Mouse (Mus musculus) urinary bladder, postnatal 10 days (tissue): Measurements from ENCODE around the gene Tm9sf1.

Experiments used
- DNase-seq: peaks from one replicate; pipeline ENCODE4 v3.0.0; 2022; ENCODE audit warnings: low spot score

Gene Tm9sf1

DNA sequence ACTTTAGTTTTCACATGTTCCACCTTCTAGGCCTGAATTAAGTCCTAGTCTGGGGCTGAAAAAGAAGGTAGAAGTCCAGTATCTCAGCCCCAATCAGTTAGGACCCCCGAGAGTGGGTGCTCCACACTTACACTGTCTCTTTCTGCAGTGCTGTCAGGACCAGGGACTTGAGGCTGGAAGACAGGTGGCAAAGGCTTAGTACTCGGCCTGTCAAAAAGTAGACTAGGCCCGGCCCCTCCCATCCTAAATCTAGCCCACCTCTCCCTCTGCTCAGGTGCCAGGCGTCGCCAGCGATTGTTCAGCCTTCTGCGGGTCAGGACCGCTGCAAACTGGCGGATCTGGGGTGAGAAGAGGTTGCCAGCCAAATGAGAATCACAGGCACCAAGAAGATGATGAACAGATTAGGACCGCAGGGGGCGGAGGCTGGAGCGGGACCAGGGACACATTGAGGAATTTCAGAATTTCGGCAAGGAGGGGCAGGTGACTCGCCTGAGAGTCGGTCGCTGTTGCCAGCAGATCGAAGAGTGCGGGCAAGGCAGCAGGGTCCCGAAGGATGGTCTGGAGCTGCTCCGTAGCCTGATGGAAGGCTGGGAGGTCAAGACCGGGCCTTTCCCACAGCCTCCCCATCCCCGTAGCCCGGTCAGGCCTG lies 8.6 kb downstream of the Tm9sf1 start:
- no peak for DNase-seq

DNA sequence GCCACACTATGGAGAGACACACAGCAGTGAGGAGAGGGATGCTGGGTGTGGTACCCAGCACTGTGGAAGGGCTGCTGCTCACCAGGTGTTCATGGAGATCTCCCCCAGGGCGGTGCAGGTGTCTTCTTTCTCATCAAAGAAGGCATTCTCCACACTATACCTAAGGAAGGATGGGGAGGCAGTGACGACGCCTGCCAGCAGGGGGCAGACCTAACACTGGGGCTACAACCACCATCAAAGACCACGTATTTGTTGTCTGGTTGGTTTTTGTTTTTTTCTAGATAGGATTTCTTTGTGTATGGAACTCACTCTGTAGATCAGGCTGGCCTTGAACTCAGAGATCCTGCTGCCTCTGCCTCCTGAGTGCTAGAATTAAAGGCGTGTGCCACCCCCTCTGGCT lies 14.3 kb downstream of the Tm9sf1 start:
- DNase-seq, result no peak

DNA sequence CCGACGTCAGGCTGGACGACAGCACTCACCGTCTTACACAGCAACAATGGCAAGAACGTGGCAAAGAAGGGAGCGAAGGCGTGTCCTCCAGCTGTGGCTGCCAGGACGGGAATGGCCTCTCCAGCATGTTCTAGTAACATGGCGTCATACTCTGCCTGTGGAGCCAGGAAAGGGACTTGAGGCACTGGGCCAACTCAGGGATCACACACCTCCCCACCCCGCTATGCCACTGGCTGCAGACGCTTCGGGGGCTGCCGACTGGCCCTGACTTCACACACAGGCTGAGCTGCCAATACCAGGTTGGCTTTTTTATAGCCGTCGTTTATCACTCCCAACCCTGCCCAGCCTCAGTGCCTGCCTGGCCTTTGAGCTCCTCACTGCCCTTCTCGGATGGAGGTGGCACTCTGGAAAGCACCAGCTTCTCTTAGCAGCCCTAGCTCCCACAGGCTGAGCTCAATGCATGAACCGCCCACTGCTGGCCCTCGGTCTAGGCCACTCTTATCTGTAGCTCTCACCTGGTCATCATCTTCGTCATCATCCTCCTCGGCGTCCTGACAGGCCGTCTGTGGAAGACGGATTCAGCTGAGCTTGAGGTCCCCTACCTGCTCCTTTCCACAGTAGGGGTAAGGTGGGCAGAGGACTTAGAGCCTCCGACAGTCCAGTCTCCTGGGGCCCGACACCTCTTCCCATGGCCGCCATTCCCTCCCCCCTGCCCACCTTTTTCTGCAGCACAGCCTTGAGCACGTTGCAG lies 15.4 kb downstream of the Tm9sf1 start:
- no peak for DNase-seq

DNA sequence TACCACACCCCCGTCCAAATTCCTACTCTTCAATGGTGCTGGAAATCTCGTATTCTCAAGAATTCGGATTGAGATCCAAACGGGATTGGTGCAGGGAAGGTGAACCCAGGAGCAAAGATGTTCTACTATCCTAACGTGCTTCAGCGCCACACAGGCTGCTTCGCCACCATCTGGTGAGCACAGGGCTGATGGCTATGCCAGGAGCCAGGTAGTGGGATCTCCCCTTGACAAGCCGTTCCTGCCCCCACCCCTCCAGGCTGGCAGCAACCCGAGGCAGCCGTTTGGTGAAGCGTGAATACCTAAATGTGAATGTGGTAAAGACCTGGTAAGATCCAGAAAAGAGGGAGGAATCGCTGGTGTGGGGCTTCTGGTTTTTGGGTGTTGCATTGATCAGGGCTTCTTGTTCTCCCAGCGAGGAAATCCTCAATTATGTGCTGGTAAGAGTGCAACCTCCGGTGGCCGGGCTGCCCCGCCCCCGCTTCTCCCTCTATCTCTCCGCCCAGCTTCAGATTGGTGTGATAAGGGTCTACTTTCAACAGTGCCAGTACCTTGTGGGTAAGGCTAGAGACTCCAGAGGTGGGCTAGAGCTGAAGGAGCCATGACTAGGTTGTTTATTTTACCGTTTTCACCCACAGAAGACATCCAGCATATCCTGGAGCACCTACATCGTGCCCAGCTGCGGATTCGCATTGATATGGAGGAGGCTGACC lies 25.0 kb downstream of the Tm9sf1 start:
- DNase-seq, result no peak

DNA sequence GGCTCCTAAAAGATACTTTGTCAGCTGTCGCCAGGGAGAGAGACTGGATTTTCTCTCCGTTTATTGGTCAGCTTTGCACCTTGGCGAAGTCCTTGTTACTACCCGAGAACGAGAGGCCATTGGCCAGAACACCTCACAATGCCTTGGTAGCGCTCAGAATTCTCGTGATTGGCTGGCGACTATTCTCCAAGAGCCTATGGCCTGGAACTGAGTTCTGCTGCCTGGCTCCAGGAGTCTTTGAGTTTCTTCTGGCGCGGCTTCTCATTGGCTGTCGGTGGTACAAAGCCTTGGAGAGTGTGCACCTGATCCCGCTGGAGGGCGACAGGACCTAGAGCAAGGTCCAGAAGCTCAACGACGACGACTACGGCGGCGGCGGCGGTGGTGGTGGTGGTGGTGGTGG lies 25.8 kb downstream of the Tm9sf1 start, which contains the start of gene Rec8:
Gene Rec8, plus strand, starts transcription at position 216 of the 400 bp plus-strand sequence.
- DNase-seq, result no peak

DNA sequence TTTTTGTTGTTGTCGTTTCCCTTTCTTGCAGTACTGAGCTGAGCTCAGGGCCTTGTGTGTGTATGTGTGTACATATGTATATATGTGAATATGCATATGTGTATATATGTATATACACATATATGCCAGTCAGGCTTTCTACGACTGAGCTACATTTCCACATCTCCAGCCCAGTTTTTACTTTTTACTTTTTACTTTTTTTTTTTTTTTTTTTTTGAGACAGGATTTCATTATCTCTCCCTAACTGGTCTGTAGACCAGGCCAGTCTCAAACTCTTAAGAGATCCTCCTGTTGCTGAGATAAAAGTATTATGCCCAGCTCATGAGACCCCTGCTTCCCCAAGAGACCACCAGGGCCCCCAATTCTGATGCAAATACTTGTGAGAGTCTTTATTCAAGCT lies 26.8 kb downstream of the Tm9sf1 start:
- no peak for DNase-seq

DNA sequence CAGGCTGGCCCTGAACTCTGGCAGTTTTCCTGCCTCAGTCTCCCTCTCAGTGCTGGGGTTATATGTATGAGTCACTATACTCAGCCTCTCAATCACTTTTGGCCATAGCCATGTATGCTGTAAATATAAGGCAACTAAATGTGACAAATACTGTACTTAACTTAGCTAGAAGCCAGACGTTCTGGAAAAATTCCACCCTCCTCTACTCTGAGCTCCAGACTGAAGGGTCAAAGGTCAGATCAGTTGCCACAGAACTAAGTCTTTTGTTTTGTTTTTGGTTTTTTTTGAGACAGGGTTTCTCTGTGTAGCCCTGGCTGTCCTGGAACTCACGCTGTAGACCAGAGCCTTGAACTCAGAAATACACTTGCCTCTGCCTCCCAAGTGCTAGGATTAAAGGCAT lies 27.7 kb downstream of the Tm9sf1 start:
- no peak for DNase-seq

DNA sequence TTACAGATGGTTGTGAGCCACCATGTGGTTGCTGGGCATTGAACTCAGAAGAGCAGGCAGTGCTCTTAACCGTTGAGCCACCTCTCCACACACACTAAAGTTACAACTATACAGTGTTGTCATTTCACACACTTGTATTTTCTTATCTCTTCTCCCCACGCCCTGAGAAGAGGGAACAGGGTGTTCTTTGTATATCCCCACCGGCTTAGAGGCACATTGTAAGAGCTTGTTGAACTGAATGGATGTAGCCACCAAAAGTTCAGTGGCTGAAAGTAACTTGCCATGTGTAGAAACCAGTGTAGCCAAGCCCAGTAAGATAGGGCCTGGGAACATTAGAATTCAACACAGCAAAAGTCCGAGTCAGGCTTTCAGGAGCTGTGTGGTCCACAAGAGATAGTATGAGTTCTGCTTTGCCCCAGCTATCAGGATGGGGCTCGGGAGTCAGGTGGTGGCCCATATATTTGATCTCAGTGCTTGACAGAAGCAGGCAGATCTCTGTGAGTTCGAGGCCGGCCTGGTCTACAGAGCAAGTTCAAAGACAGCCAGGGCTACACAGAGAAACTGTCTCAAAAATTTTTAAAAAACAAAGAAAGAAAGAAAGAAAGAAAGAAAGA lies 28.9 kb downstream of the Tm9sf1 start:
- no peak for DNase-seq

DNA sequence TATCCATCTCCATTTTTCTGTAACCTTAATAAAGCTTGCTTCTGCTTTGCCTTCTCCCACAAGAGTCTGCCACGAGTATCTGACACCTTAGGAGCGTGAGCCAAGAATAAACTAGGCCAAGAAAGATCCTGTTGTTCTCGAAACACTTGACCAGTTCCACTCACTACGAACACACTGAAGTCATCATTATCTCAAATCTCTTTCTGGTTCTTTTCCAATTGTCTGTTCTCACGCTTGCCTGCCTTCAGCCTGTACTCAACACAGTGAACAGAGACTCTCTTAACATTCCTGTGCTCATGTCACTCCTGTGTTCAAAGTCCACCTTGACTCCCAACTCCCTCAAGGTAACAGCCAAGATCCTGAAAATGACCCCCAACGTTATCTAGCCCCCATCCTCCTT lies 30.3 kb downstream of the Tm9sf1 start:
- no peak for DNase-seq

DNA sequence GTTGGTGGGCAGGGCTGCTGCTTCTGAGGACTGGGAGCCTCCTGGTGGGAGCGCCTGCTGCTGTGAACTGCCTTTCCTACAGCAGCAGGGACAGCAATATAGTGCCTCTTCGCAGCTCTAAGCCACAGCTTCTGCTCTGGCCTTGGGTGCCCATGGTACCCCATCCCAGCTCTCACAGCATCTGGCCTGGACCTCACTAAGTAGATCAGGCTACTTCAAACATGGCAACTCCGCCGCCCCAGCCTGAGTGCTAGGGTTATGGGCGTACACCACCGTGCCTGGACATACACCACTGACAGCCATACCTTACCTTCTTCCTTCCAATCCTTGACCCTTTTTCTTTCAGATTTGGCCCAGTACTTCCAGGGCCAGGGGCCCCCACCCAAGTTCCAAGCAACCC lies 35.3 kb downstream of the Tm9sf1 start:
- DNase-seq, result no peak

DNA sequence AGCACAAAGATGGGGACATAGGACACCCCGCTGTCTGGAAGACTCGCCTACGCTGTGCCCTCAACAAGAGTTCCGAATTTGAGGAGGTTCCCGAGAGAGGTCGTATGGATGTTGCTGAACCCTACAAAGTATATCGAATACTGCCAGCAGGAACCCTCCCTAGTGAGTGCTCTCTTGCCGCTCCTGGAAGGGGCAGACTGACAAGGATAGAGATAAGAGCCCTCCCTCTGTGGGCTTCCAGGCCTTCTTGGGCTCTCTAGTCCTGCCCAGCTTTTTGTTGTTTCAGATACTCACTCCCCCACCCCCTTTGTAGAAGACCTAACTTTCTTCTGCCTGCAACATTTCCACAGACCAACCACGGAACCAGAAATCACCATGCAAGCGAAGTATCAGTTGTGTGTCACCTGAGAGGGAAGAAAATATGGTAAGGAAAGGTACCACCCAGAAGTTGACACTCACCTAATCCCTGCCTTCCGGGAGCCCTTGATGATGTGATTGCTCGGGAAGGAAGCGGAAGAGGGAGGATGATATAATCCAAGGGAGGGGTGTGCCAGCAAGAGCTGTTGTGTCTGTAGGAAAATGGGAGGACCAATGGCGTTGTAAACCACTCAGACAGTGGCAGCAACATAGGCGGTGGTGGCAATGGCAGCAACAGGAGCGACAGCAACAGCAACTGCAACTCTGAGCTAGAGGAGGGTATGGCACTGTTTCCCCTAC lies 37.7 kb downstream of the Tm9sf1 start:
- no peak for DNase-seq

DNA sequence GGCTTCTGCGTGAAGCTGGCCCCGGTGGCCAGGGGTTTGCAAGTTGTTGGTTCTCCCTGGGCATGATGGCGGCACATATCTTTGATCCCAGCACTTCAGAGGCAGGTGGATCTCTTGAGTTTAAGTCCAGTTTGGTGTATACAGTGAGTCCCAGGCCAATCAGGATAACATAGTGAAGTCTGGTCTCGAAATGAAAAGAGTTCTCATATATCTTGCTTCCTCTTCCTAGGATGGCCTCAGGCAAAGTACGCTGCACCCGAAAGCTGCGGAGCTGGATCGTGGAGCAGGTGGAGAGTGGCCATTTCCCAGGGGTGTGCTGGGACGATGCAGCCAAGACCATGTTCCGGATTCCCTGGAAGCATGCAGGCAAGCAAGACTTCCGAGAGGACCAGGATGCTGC lies 38.8 kb downstream of the Tm9sf1 start:
- DNase-seq, result no peak

DNA sequence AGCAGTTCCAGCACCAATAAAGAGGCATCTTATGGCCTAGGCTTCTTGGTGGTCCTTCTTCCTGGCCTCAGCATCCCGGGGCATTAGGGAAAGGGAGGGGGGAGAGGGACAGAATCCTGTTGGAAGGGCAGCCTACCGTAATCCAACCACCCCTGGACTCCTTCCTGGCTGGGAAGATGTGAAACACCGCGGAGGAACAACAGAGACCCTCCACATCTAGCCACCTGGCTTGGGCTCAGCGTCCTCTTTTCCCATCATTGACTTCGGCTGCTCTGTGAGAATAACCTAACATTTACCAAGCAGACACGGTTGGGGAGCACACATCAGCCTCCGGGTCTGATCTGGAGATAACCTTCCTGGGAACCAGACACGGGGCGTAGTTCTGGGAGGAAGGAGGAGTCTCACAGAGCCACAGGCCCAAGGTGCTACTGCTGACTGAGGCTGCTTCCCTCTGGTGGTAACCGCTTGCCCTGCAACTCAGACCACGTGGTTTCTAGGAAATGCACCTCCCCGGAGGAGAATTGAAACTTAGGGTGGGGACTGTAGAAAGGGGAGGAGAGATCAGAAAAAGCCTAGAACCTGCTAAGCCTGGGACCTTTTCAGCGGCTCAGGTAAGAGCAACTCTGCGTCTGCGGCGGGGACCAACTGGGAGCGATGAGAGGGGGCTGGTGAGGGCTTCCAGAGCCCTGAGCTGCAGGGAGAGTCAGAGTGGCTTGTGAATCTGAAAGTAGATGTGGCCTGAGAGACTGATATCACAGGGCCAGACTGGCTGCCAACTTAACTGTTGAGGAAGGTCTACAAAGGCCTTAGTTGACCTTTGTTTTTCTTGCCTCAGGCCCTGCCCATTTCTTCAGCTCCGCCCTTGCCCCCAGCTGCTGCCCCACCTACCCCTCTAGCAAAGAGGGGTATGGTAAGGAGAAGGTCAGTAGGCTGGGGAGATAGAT lies 39.7 kb downstream of the Tm9sf1 start:
- peak; percentile 61 for DNase-seq

DNA sequence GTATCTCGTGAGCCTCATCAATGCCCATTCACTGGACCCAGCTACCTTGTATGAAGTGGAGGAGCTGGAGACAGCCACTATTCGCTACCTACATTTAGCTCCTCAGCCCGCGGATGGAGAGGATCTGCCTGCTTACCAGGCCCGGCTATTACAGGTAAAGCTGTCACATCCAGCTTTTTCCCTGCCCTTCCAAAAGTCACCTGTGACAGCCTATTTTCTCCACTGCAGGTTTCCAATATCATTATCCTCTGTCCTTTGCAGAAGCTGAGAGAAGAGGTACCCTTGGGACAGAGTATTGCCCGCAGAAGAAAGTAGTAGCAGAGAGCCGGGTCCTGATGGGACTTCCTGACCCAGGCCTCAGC lies 40.4 kb downstream of the Tm9sf1 start, which contains the start of gene Irf9:
Gene Irf9, plus strand, starts transcription at position 301 of the 362 bp plus-strand sequence.
- no peak for DNase-seq

DNA sequence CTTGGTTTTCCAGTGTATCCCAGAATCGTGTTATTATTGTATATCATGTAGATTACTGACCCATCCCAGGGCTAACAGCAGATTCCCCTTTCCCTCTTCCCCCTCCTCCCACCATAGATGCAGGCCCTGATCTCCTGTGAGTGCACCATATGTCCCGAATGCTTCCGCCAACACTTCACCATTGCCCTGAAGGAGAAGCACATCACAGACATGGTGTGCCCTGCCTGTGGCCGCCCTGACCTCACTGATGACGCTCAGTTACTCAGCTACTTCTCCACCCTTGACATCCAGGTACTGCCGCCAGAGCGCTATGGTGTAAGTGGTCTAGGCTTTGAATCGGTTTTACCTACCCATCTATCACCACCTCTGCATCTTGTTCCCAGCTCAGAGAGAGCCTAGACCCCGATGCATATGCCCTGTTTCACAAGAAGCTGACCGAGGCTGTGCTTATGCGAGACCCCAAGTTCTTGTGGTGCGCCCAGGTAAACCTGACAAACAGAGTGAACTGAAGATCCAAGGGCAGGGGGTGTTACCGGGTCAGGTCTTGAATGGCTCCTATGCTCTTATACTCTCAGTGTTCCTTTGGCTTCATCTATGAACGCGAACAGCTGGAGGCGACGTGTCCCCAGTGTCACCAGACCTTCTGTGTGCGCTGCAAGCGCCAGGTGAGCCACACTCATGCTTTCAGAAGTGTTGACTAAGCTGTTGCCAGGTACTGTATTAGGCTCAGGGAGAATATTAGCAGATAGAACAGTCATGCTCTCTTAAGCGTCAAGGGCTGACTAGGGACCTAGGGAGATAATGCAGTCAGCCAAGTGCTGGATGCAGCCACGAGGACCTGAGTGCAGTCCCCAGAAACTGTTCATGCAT lies 44.9 kb downstream of the Tm9sf1 start:
- no peak for DNase-seq

DNA sequence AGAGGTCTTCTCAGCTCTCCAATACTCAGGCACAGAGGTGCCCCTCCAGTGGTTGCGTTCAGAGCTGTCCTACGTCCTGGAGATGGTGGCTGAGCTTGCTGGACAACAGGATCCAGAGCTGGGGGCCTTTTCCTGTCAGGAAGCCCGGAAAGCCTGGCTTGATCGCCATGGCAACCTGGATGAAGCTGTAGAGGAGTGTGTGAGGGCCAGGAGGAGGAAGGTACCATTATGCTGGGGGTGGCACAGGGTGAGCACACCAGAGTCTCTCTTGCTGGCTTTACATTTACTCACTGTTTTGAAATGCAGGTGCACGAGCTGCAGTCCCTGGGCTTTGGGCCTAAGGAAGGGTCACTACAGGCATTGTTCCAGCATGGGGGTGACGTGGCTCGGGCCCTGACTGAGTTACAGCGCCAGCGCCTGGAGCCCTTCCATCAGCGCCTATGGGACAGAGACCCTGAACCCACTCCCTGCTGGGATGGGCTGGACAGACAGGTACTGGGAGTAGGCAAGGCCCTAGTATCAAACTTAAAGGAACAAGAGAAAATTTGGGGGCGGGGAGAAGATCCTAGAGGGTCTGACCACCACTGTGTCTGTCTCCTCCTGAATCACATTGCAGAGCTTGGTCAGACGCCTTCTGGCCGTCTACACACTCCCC lies 47.4 kb downstream of the Tm9sf1 start:
- no peak for DNase-seq

DNA sequence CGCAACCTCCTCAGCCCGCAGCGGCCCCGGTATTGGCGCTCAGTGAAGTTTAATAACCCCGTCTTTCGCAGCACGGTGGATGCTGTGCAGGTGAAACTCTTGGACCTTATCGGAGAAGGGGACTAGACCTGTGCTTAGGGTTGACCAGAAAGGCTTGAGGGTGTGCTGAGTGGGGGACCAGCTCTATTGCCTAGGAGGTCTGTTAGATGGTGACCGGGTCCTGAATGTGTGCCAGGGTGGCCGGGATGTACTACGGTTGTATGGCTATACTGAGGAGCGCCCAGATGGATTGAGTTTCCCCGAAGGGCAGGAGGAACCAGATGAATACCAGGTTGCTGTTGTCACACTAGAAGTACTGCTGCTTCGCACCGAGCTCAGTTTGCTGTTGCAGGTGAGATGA lies 51.4 kb downstream of the Tm9sf1 start:
- DNase-seq, result no peak

DNA sequence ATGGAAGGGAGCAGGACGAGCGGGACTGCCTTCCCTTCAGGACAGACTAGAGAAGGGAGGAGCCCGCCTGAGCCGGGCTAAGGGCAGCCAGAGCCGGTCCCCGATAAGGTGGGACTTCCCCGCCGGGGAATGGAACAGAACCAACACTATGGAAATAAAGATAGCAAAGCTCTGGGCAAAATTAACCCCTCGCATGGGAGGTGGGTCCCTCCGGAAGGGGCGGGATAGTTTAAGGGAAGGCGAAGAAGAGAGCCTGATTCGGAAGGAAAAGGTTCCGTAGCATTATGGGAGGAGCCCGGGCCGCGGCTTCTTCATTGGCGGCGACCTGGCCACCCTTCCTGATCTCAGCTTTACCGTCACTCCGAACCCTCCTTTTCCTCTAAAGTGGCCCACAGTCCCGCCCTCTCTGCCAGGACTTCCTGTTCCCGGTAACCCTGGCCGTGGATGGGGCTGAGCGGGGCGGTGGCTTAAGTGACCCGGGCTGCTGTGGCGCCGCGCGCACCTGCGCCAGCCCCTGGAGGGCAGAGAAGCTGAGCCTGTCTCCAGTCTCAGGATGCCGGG lies 52.2 kb downstream of the Tm9sf1 start, which contains the start of gene Rnf31:
Gene Rnf31, plus strand, starts transcription at position 378 of the 561 bp plus-strand sequence.
- DNase-seq, result peak; percentile 69

DNA sequence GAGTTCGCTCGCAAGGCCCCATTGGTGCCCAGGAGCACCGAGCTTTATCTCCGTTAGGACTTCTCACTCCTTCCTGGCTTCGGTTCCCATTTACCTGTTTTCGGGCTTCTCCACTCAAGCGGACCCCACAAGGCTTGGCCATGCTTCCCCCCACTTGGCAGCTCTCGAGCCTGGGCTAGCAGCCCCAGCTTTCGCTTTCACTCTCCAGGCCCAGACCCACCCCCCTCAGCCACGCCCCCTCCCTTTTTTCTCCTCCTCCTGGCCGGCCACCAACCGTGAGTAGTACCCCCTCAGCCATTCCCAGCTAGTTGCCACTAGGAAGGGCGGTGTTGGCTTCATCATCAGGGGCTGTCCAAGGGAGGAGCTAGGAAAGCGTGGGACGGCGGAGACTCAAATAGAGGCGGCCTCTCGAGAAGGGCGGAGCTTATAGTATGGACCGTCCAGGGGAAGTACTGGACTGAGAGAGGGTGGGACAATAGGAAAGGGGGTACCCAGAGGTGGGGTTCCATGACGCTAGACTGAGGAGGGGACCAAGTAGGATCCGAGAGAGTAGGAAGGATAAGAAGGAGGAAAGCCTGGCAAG lies 52.8 kb downstream of the Tm9sf1 start, which contains the start of gene Psme2:
Gene Psme2, minus strand, starts transcription at position 366 of the 583 bp plus-strand sequence.
- peak; percentile 76 for DNase-seq
